Mouse (Mus musculus) spleen, adult 2 months (tissue): ENCODE results near the gene Ift57. TPM values are rescaled to one million over a fixed set of nuclear protein-coding genes. Genes with fewer than 3 reads are reported as not detected.

ENCODE experiments used
- DNase-seq, 2 experiments: peaks; one replicate each; pipeline versions ENCODE4 v3.0.0 to v3.0.0-alpha.2; 2012 to 2021; ENCODE audit warnings: low spot score in 2 of 2, low read depth in 1 of 2
- H3K27ac ChIP-seq: fragments of 200-500 bp; 2 replicates; pipeline ENCODE4 v1.5.1; 2012; ENCODE audit warnings: low read length, inconsistent platforms; ENCODE audit not compliant: insufficient read depth
- H3K27me3 ChIP-seq: fragments of 200-500 bp; 2 replicates; pipeline ENCODE4 v1.6.1; 2012; ENCODE audit warnings: mild to moderate bottlenecking, moderate library complexity, low read length, inconsistent platforms; ENCODE audit not compliant: control insufficient read depth, insufficient read depth
- H3K36me3 ChIP-seq: fragments of 200-500 bp; 2 replicates; pipeline ENCODE4 v1.6.1; 2012; ENCODE audit warnings: mild to moderate bottlenecking, low read length, inconsistent platforms; ENCODE audit not compliant: control insufficient read depth, insufficient read depth
- H3K4me1 ChIP-seq: fragments of 200-500 bp; 2 replicates; pipeline ENCODE4 v1.6.1; 2011; ENCODE audit warnings: inconsistent platforms; ENCODE audit not compliant: control insufficient read depth, insufficient read depth, insufficient read length
- H3K4me3 ChIP-seq: fragments of 200-500 bp; 2 replicates; pipeline ENCODE4 v1.5.1; 2011; ENCODE audit warnings: mild to moderate bottlenecking, inconsistent platforms; ENCODE audit not compliant: insufficient read depth, insufficient read length; ENCODE audit errors: extremely low read depth
- CTCF ChIP-seq: fragments of 200-500 bp; IDR thresholded peaks from 2 replicates; pipeline ENCODE4 v1.5.1; 2011; ENCODE audit warnings: mild to moderate bottlenecking, inconsistent platforms; ENCODE audit not compliant: insufficient read depth, insufficient read length, insufficient replicate concordance; ENCODE audit errors: extremely low read depth
- POLR2A ChIP-seq: fragments of 200-500 bp; IDR thresholded peaks from 2 replicates; pipeline ENCODE4 v1.6.1; 2011; ENCODE audit warnings: low read depth, low read length, inconsistent platforms
- WGBS: fragments of 180-500 bp; shearing (Covaris S2); methylation state at CpG from one replicate; pipeline ENCODE4 v1.1.7; 2018; 5-methylcytosine and 5-hydroxymethylcytosine counted together
- polyA plus RNA-seq: library from polyadenylated mRNA; depleted of rRNA; stranded (reverse); fragments of >200 nt; gene quantifications from 2 replicates; pipeline ENCODE4 v1.2.3, GENCODE M21; 2012

Gene Ift57
- polyA plus RNA-seq, 1 experiment: 1.2 TPM

DNA sequence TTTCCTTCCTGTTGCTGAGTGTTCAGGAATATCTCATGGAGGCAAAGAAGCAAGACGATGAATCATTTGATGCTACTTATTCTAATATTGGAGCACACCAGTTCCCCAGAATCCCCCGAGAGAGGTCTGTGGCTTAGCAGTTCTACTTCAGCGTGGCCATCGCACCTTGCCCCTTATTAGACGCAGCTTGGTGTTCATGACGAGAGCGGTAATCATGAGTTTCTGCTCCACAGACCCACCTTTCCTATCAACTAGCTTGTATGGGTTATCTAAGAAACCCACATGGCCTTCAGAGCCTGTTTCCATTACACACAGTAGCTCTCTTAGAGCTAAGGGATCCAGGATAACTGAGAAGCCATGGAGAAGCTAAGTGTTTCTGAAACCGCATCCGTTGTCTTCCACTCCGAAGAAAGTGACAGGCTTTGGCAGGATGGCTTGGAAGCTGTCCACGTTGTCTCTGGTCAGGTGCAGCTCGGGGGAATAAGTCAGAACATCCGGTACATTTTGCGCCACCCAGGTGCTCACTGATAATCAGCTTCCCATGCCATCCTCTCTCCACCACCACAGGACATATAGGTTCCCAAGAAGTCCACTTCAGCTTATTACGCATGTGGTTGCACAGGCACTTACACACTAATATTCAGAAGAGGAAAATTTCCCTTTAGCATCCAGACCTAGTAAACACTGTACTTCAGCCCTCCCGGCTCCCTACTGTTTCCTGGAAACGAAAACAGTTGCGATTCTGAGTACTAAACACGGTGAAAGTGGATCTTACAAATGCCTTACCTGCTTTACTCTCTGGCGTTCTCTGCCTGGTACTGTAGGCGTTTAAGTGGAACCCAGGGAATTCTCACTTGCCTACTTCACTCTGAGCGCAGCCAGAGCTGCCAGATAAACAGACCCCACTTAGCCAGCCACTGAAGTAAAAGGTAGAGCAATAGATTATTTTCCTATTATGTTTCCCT is 76.3 kb downstream of the Ift57 start:
- no peaks in the 10 kb centered on the region for H3K36me3 ChIP-seq
- peak overlapping the region; percentile 52; the same call in 1 of the 2 replicates for H3K27ac ChIP-seq
- 45% methylated on average over 22 of the region's 22 CpGs for WGBS
- peaks cover 23% of the 10 kb centered on the region; the same call in 1 of the 2 replicates for H3K4me1 ChIP-seq
- TF ChIP-seq POLR2A (no peak), CTCF (no peak)
- no peak overlapping the region for H3K4me3 ChIP-seq
- DNase-seq: no peak
- H3K27me3 ChIP-seq: no peaks in the 10 kb centered on the region

DNA sequence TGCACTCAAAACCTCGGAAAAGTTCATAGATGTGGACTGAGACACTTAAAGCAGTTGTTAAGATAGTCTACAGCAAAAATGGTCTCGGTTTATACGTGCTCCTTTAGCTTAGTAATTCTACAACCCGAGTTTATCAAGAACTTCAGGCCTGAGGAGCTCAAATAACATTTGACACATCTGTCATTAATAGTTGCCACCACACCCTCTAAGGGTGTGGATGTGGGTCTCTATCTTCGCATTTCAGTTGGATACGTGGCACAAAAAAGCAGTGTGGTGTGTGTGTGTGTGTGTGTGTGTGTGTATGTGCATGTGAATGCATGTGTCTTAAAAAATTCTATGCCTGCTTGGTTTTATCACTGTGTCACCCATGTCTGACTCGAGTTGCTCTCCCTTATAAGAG is 77.9 kb downstream of the Ift57 start:
- Histone ChIP-seq H3K27ac (no peak overlapping the region), H3K4me1 (peaks cover 29% of the 10 kb centered on the region; the same call in 1 of the 2 replicates)
- DNase-seq: no peak

DNA sequence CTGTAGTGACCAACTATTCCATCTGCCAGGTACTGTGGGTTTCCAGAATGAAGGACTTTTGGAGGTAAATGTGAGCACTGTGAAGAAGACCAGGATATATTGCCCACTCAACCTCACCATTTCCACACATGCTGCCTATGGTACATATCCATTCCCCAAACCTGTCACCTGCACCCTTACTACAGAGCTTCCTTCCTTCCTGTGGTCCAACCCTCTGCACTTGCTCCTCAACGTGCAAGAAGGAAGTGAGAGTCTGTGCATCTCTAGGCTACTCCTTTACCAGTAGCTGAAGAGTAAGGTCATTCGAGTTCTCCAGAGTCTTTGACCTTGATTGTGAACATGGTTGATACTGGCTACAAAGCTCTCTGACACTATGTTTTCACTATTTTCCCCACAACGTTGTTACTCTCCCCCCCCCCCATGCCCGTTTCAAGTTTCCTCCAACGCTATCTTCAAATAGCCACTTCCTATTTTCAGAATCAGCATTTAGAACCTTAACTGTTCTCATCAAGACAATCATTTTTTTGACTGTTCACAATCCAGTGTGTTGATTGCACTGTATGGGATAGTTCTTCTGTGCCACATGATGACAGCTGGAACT is 82.6 kb downstream of the Ift57 start:
- Histone ChIP-seq H3K27me3 (no peaks in the 10 kb centered on the region), H3K36me3 (no peaks in the 10 kb centered on the region), H3K27ac (peak overlapping the region; percentile 69; the same call in 1 of the 2 replicates), H3K4me1 (peaks cover 9% of the 10 kb centered on the region), H3K4me3 (no peak overlapping the region)
- TF ChIP-seq CTCF (no peak), POLR2A (no peak)
- peak in 1 of 2 experiments; percentile 49 for DNase-seq
- WGBS: 7% methylated on average over 5 of the region's 5 CpGs

More for the DNA sequence above, 77.9 kb downstream of the Ift57 start:
- Histone ChIP-seq H3K27me3 (no peaks in the 10 kb centered on the region), H3K4me3 (no peak overlapping the region), H3K36me3 (no peaks in the 10 kb centered on the region)
- TF ChIP-seq POLR2A (no peak), CTCF (no peak)
- 79% methylated on average over 7 of the region's 7 CpGs for WGBS

DNA sequence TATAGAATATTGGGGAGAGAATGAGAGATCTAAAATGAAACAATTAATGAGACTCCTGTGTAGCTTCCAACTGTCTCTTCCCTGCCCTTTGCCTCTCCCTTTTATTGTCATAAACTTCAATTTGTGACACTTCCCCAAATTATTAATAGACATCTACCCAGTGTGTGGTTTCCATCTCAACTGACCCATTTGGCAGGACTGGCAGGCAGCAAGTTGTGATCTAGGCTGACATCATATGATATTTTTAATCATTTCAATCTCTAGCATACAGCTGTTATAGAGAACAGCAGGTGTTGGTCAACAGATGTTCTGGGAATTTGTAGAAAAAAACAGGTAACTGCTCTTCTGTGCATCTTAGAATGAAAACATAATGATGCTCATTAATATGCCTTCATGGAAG is 84.3 kb downstream of the Ift57 start:
- TF ChIP-seq POLR2A (no peak), CTCF (no peak)
- Histone ChIP-seq H3K4me1 (peaks cover 9% of the 10 kb centered on the region), H3K27me3 (no peaks in the 10 kb centered on the region), H3K36me3 (no peaks in the 10 kb centered on the region), H3K27ac (no peak overlapping the region), H3K4me3 (no peak overlapping the region)
- DNase-seq: no peak

DNA sequence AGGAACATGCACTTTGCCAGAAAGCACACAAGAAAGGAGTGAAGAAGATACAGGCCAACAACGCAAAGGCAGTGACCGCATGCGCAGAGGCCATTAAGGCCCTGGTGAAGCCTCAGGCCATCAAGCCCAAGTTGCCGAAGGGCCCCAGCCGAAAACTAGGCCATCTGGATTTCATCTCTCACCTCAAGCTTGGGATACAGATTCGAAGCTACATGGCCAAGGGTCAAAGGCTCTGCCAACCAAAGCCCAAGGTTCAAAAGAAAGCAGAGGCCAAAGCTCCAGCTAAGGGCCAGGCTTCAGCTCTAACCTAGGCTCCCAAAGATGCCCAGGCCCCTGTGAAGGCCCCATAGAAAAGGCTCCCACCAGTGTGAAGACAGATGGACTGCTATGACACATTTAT is 87.1 kb downstream of the Ift57 start:
- Histone ChIP-seq H3K36me3 (no peaks in the 10 kb centered on the region), H3K4me1 (peaks cover 11% of the 10 kb centered on the region), H3K27me3 (no peaks in the 10 kb centered on the region), H3K4me3 (no peak overlapping the region), H3K27ac (no peak overlapping the region)
- TF ChIP-seq POLR2A: no peak
- TF ChIP-seq CTCF: no peak
- 97% methylated on average over 6 of the region's 6 CpGs for WGBS
- no peak for DNase-seq

DNA sequence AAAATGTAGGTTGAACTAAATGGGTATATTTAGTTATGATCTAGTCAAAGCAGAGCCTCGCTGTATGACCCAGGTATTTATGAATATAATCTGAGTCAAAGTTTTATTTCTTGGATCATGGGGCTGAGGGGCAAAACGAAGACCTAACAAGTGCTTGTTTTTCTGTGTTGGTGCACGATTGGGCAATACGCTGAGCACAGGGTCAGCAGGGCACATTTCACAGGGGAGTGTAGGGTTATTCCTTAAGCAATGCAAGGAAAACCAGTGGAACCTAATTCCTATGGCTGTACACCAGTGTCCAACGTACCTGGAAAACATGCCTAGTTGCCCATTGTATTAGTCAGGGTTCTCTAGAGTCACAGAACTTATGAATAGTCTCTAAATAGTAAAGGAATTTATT is 88.7 kb downstream of the Ift57 start:
- TF ChIP-seq POLR2A (no peak), CTCF (no peak)
- H3K4me3 ChIP-seq: no peak overlapping the region
- 95% methylated on average over 5 of the region's 5 CpGs for WGBS

DNA sequence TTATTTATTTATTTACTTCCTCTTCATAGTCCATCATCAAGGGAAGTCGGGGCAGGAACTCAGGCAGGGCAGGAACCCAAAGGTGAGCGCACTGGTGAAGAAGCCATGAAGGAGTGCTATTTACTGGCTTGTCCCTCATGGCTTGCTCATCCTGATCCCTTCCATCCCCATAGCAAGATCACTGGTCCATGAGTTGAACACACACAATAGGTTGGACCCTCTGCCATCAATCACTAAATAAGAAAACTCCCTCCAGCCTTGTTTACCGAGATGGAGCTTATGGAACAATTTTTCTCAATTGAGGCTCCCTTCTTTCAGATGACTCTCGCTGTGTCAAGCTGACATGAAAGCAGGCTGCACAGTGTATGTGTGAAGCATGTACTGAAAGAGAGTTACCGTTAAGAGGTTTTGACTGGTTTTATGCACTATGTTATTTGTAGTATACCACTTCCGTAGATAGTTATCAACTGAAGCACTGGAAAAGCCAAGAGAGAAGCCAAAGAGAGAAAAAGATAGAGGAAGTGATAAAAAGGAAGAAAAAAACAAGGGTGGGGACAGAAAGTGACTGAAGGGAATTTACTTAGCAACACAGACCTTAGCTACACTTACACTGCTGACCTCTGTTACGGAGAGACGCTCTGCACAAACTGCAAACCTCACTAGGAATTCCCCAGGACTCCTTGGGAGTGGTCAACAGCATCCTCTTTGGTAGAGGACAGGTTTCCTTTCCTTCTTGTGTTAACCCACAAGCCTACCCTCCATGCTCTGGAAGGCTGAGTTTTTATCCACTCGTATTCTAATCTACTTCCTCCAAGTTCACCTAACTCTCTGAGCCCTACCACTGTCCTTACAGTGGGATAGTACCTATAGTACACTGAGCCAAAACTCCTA is 91.8 kb downstream of the Ift57 start:
- Histone ChIP-seq H3K27ac (peak overlapping the region; percentile 61), H3K36me3 (no peaks in the 10 kb centered on the region), H3K27me3 (no peaks in the 10 kb centered on the region), H3K4me1 (peaks cover 12% of the 10 kb centered on the region; the same call in 1 of the 2 replicates), H3K4me3 (no peak overlapping the region)
- TF ChIP-seq POLR2A (no peak; the same call in 1 of the 2 replicates), CTCF (no peak)
- WGBS: 12% methylated on average over 9 of the region's 9 CpGs
- no peak for DNase-seq

More for the DNA sequence above, 88.7 kb downstream of the Ift57 start:
- Histone ChIP-seq H3K27me3 (no peaks in the 10 kb centered on the region), H3K4me1 (peaks cover 12% of the 10 kb centered on the region; the same call in 1 of the 2 replicates), H3K36me3 (no peaks in the 10 kb centered on the region), H3K27ac (no peak overlapping the region)
- no peak for DNase-seq
